Mouse (Mus musculus): ENCODE results near the gene Hmx1. TPM values are rescaled to one million over a fixed set of nuclear protein-coding genes. Genes with fewer than 3 reads are reported as not detected.

Hmx1 gene
- total RNA-seq, 2 experiments from 2014 or later, result not detected

DNA sequence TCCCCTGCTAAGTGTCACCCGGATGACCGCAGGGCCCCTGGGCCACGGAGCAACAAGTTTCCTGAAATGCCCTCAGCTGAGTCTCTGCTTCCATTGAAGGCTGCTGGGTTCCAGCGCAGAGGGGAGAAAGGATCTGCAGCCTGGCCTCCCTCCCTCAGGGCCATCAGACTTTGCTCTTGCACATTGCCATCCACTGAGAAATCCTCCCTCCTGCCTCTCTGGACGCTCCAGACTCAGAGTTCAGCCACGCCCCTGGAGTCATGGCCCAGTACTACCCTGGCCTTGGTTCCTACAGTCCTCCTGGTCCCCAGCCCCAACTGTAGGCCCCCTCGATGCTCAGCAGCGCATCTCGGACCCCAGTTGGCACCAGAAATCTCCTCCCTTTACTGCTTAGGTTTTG lies 52.5 kb downstream of the Hmx1 start:
- no peak for DNase-seq (ENCODE audit: extremely low spot score in 1 of 2, low spot score in 2 of 2)
- intact Hi-C loops (cut with DNase I), result no loop called here

DNA sequence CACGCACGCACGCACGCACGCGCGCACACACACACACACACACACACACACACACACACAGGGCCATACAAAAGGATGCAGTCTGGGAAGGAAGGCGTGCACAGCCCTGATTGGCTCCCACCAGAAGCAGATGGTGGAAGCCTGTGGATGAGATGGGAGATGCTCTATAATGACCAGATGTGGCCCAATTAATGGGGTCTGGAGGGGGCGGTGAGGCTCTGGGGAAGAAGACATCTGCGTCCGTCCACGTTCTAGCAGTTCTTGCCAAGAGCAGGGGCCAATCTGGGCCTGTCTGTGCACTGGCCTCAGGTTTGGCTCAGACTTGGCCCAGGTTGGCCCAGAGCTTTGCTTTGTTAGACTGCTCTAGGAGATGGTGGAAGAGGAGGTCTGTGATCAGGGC lies 55.8 kb downstream of the Hmx1 start:
- intact Hi-C loops (cut with DNase I), result no loop called here
- DNase-seq (ENCODE audit: extremely low spot score in 1 of 2, low spot score in 2 of 2), result no peak

DNA sequence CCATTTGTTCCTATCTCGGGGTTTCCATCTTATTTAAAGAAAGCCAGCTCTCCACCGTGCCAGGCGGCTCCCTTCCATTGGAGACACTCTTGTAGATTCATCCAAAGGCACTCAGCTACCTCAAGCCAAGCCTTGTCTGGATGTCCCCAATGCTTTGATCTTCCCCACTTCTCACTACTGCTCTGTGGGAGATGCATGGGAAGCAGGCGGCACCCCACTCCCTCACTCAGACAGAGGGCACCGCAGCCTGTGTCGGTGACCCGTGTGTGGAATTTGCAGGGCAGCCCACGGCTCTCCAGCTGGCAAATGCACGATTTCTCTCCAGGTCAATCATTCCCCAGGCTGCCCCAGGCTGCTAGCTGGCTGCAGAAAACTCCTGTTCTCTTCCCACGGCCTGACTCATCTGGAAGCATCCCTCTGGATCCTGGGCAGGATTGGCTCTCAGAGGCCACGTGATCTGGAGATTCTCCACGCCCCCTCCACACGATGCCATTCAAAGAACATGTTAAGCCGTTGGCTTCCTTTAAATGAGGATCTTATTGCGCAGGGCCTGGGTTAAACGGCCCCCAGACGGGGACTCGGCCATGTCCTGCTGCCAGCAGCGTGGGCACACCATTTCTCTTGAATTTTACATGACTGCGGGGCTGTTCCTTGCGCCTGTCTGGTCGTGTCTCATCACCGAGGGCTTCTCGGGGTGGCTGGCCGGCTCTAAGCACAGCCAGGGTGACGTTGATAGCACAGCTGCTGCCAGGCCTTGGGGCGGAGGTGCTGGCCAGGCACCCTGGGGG lies 58.9 kb downstream of the Hmx1 start:
- DNase-seq (ENCODE audit: extremely low spot score in 1 of 2, low spot score in 2 of 2), result peak; percentile 70 to 71
- intact Hi-C loops (cut with DNase I), result no loop called here

Other genes with a start within 250 kb of the Hmx1 start
- 10 to 100 TPM in 1 of 2 experiments, 1 to 10 TPM in 1; 6.5 to 12.0 TPM for gene Adra2c, start 110.8 kb upstream of the Hmx1 start, total RNA-seq (2021)
- 1 to 10 TPM; 2.1 to 2.9 TPM for gene Cpz, start 136.6 kb downstream of the Hmx1 start, total RNA-seq (2021)
- 1 to 10 TPM; 7.4 to 9.3 TPM for gene Trmt44, start 186.0 kb downstream of the Hmx1 start, total RNA-seq (2021)
- gene Acox3, start 193.9 kb downstream of the Hmx1 start, total RNA-seq (2021), result 10 to 100 TPM; 25.1 to 26.4 TPM

Data from left cerebral cortex, postnatal 10 days (tissue).